Mouse (Mus musculus) G1E (cell line): ENCODE results near the gene Usp24.

Source experiments
- CTCF ChIP-seq: IDR thresholded peaks from 2 replicates; pipeline ENCODE4 v1.5.1; 2012; ENCODE audit warnings: low read depth, low read length, inconsistent platforms, mixed read lengths
- GATA1 ChIP-seq: IDR thresholded peaks from 2 replicates; pipeline ENCODE4 v1.6.1; 2012; ENCODE audit warnings: borderline replicate concordance, low read length, inconsistent platforms, mixed read lengths
- POLR2AphosphoS5 ChIP-seq: IDR thresholded peaks from 2 replicates; pipeline ENCODE4 v1.6.1; 2012; ENCODE audit warnings: low read depth, low read length, inconsistent platforms; ENCODE audit not compliant: insufficient replicate concordance

- TF ChIP-seq CTCF (no peak), GATA1 (no peak), POLR2AphosphoS5 (no peak)
Observed at GRCm38 (mm10) chr4:106313874-106314273, 2.1 kb upstream of the Usp24 start.
